Mouse (Mus musculus): ENCODE measurements at regions not wholly inside any gene's neighbourhood (a gene's known extent, or its start where the extent isn't known, plus 50 kb on each side); places are given as distances from the start of the nearest gene placed in this dataset.

DNA sequence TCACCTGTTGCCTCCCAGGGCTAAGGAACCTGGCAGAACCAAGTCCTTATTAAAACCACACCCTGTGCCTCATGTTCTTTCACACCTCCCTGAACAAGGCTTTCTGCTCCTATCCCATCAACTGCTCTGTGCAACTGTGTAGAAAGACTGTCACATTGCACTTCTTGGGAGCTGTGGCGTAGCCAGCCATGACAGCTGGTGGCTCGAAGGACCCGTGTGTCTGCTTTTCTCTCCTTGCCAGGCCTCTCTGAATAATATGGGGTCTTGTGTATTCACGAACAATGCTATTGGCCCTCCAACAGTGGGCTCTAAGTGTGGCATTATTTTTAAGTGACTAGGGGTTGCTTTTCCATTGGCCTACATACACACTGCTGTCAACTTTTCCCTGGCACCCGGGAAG lies 347.3 kb downstream of the Cd83 start:
- Histone ChIP-seq H3K27ac (ENCODE audit: low read depth) (no peak overlapping the region), H3K36me3 (replicated peaks; ENCODE audit: insufficient read depth, low read length) (no peaks in the 10 kb centered on the region), H3K27me3 (ENCODE audit: insufficient read depth, low read length) (no peaks in the 10 kb centered on the region), H3K9me3 (ENCODE audit: low read length) (no peaks in the 10 kb centered on the region), H3K4me2 (ENCODE audit: low read depth, low read length) (no peak overlapping the region), H3K4me1 (ENCODE audit: insufficient read depth) (no peaks in the 10 kb centered on the region), H3K4me3 (ENCODE audit: low read depth, low read length) (no peak overlapping the region), H3K9ac (replicated peaks) (no peak overlapping the region)
- TF ChIP-seq CTCF (IDR thresholded peaks at IDR 0.05; ENCODE audit: low read depth): no peak
- TF ChIP-seq EP300 (IDR thresholded peaks at IDR 0.05; ENCODE audit: low read depth): no peak
- ATAC-seq: no peak
- WGBS (ENCODE audit: insufficient replicate concordance): 65% methylated on average over 5 of the region's 5 CpGs
- no peak for DNase-seq

DNA sequence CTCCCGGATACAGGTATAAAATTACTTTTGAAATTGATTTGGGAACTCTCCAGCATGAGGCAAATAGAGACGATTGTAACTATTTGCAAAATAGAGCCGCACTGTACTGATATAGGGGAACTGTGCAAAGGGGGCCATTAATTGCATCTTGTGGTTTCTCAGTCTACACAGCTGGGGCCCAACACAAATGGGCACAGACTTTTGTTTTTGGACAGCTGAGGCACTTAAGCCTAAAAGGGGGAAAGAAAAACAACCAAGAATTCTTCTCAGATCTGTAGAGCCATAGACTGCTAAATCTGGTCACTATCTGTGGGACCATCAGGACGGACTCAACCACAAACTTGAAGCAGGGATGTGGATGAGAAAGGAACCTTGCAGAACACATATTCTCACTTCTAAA lies 347.9 kb downstream of the Cd83 start:
- H3K4me3 ChIP-seq (ENCODE audit: low read depth, low read length): no peak overlapping the region

DNA sequence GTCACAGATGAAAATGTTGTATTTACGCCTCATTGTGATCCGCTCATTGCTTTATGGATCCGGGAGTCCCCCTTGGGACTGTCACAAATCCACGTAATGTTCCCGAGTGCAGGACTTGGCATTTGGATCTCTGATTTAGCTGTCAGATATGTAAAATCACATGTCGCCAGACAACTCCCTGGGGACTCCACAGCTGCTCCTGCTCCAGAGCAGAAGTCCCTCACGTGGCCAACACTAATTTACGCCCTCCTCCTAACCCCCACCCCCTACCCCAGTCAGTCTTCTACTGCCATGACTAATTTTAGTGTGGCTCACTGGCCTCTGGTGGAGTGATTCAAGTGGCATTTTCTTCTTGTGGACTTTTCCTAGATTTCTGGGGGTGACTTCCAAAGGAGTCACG lies 348.9 kb downstream of the Cd83 start:
- H3K4me1 ChIP-seq (ENCODE audit: insufficient read depth): no peaks in the 10 kb centered on the region
- H3K4me2 ChIP-seq (ENCODE audit: low read depth, low read length): no peak overlapping the region
- no peaks in the 10 kb centered on the region for H3K9me3 ChIP-seq (ENCODE audit: low read length)
- DNase-seq (peak; percentile 20), ATAC-seq (no peak)
- H3K36me3 ChIP-seq (replicated peaks; ENCODE audit: insufficient read depth, low read length): no peaks in the 10 kb centered on the region
- H3K27ac ChIP-seq (ENCODE audit: low read depth): no peak overlapping the region
- TF ChIP-seq CTCF (IDR thresholded peaks at IDR 0.05; ENCODE audit: low read depth): no peak
- TF ChIP-seq EP300 (IDR thresholded peaks at IDR 0.05; ENCODE audit: low read depth): no peak
- 78% methylated on average over 9 of the region's 9 CpGs for WGBS (ENCODE audit: insufficient replicate concordance)
- H3K27me3 ChIP-seq (ENCODE audit: insufficient read depth, low read length): no peaks in the 10 kb centered on the region
- no peak overlapping the region for H3K4me3 ChIP-seq (ENCODE audit: low read depth, low read length)
- no peak overlapping the region for H3K9ac ChIP-seq (replicated peaks)

More for the DNA sequence above, 347.9 kb downstream of the Cd83 start:
- no peaks in the 10 kb centered on the region for H3K36me3 ChIP-seq (replicated peaks; ENCODE audit: insufficient read depth, low read length)
- DNase-seq (no peak), ATAC-seq (no peak)
- no peak for TF ChIP-seq CTCF (IDR thresholded peaks at IDR 0.05; ENCODE audit: low read depth)
- no peak for TF ChIP-seq EP300 (IDR thresholded peaks at IDR 0.05; ENCODE audit: low read depth)
- H3K27ac ChIP-seq (ENCODE audit: low read depth): no peak overlapping the region
- H3K9ac ChIP-seq (replicated peaks): no peak overlapping the region
- H3K4me2 ChIP-seq (ENCODE audit: low read depth, low read length): no peak overlapping the region
- no peaks in the 10 kb centered on the region for H3K4me1 ChIP-seq (ENCODE audit: insufficient read depth)
- no peaks in the 10 kb centered on the region for H3K27me3 ChIP-seq (ENCODE audit: insufficient read depth, low read length)
- no peaks in the 10 kb centered on the region for H3K9me3 ChIP-seq (ENCODE audit: low read length)
- 78% methylated on average over 4 of the region's 4 CpGs for WGBS (ENCODE audit: insufficient replicate concordance)

GRCm38 (mm10) chr13:44141181-44141580 lies 356.6 kb downstream of the Cd83 start:
- 80% methylated on average over 5 of the region's 5 CpGs for WGBS (ENCODE audit: insufficient replicate concordance)
- TF ChIP-seq EP300 (IDR thresholded peaks at IDR 0.05; ENCODE audit: low read depth) (no peak), CTCF (IDR thresholded peaks at IDR 0.05; ENCODE audit: low read depth) (no peak)
- DNase-seq (no peak), ATAC-seq (no peak)
- Histone ChIP-seq H3K27ac (ENCODE audit: low read depth) (no peak overlapping the region), H3K27me3 (ENCODE audit: insufficient read depth, low read length) (no peaks in the 10 kb centered on the region), H3K4me1 (ENCODE audit: insufficient read depth) (no peaks in the 10 kb centered on the region), H3K4me2 (ENCODE audit: low read depth, low read length) (no peak overlapping the region), H3K4me3 (ENCODE audit: low read depth, low read length) (no peak overlapping the region), H3K9me3 (ENCODE audit: low read length) (peaks cover 8% of the 10 kb centered on the region), H3K36me3 (replicated peaks; ENCODE audit: insufficient read depth, low read length) (no peaks in the 10 kb centered on the region), H3K9ac (replicated peaks) (no peak overlapping the region)

GRCm38 (mm10) chr13:44145441-44145840 lies 360.9 kb downstream of the Cd83 start:
- Histone ChIP-seq H3K27ac (ENCODE audit: low read depth) (no peak overlapping the region), H3K27me3 (ENCODE audit: insufficient read depth, low read length) (no peaks in the 10 kb centered on the region), H3K4me2 (ENCODE audit: low read depth, low read length) (no peak overlapping the region), H3K4me3 (ENCODE audit: low read depth, low read length) (no peak overlapping the region), H3K9ac (replicated peaks) (no peak overlapping the region), H3K36me3 (replicated peaks; ENCODE audit: insufficient read depth, low read length) (no peaks in the 10 kb centered on the region), H3K9me3 (ENCODE audit: low read length) (peaks cover 8% of the 10 kb centered on the region), H3K4me1 (ENCODE audit: insufficient read depth) (no peaks in the 10 kb centered on the region)
- DNase-seq: no peak
- no peak for ATAC-seq
- 89% methylated on average over 4 of the region's 4 CpGs for WGBS (ENCODE audit: insufficient replicate concordance)
- TF ChIP-seq CTCF (IDR thresholded peaks at IDR 0.05; ENCODE audit: low read depth) (no peak), EP300 (IDR thresholded peaks at IDR 0.05; ENCODE audit: low read depth) (no peak)

DNA sequence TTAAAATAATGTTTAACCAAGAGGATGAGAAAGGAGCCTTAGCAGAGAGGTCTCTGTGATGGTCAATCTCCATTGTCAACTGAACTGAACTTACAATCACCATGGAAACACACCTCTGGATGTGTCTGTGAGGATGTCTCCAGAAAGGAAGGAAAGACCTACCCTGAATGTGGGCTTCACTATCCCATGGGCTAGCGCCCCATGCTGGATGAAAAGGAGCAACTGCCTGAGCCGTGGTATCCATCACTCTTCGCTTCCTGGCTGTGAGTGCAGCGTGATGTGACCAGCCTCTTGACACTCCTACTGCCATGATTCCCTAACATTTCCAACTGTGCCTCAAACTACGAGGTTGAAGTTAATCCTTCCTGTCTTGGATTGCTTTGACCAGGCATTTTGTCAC lies 363.3 kb downstream of the Cd83 start:
- H3K27me3 ChIP-seq (ENCODE audit: insufficient read depth, low read length): no peaks in the 10 kb centered on the region
- H3K4me2 ChIP-seq (ENCODE audit: low read depth, low read length): no peak overlapping the region
- H3K9ac ChIP-seq (replicated peaks): no peak overlapping the region
- H3K36me3 ChIP-seq (replicated peaks; ENCODE audit: insufficient read depth, low read length): no peaks in the 10 kb centered on the region
- H3K27ac ChIP-seq (ENCODE audit: low read depth): no peak overlapping the region
- TF ChIP-seq CTCF (IDR thresholded peaks at IDR 0.05; ENCODE audit: low read depth): no peak
- no peak for TF ChIP-seq EP300 (IDR thresholded peaks at IDR 0.05; ENCODE audit: low read depth)
- no peaks in the 10 kb centered on the region; the same call in 1 of the 2 replicates for H3K4me1 ChIP-seq (ENCODE audit: insufficient read depth)
- H3K4me3 ChIP-seq (ENCODE audit: low read depth, low read length): no peak overlapping the region
- ATAC-seq (no peak), DNase-seq (no peak)
- peaks cover 8% of the 10 kb centered on the region for H3K9me3 ChIP-seq (ENCODE audit: low read length)
- 81% methylated on average over 5 of the region's 5 CpGs for WGBS (ENCODE audit: insufficient replicate concordance)

DNA sequence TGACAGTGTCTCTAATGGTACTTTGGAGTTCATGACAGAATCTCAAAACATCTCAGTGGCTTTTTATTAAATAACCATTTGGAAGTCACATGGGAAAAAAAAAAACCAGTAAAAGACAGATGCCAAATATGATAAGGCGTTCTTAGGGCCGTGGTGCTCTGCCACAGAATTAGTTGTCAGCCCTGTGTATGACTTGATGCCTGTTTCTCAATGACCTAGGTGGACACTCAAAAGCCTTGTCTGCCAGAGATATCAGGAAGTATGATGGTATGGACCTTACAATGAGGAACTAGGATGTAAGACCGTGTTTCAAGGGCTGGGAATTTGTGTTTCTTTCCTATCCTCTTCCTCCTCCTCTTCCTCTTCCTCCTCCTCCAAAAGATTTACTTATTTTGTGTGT lies 364.9 kb downstream of the Cd83 start:
- Histone ChIP-seq H3K9ac (replicated peaks) (no peak overlapping the region), H3K4me2 (ENCODE audit: low read depth, low read length) (no peak overlapping the region), H3K4me1 (ENCODE audit: insufficient read depth) (no peaks in the 10 kb centered on the region; the same call in 1 of the 2 replicates), H3K9me3 (ENCODE audit: low read length) (peaks cover 5% of the 10 kb centered on the region), H3K27ac (ENCODE audit: low read depth) (no peak overlapping the region), H3K27me3 (ENCODE audit: insufficient read depth, low read length) (no peaks in the 10 kb centered on the region), H3K4me3 (ENCODE audit: low read depth, low read length) (no peak overlapping the region), H3K36me3 (replicated peaks; ENCODE audit: insufficient read depth, low read length) (no peaks in the 10 kb centered on the region)
- DNase-seq (no peak), ATAC-seq (no peak)
- TF ChIP-seq CTCF (IDR thresholded peaks at IDR 0.05; ENCODE audit: low read depth) (no peak), EP300 (IDR thresholded peaks at IDR 0.05; ENCODE audit: low read depth) (no peak)
- 37% methylated on average over 3 of the region's 3 CpGs for WGBS (ENCODE audit: insufficient replicate concordance)
